Mouse (Mus musculus) cerebellum, adult 9-10 months (tissue): Measurements from ENCODE around the gene Gm16451.
"Not testable (repeated sequence)": the region's sequence is repeated elsewhere in the genome, so short reads cannot be mapped to it uniquely, and the experiment has no call there.

ENCODE experiments used
- DNase-seq: peaks from one replicate; pipeline ENCODE4 v3.0.0; 2022

The Gm16451 gene

GRCm38 (mm10) chr7:22118145-22118544, at the start of gene Gm16451:
TSS of gene Gm16451 (minus strand) at chr7:22118245.
- DNase-seq, result not testable (repeated sequence)

GRCm38 (mm10) chr7:22163935-22164334, 45.9 kb upstream of the Gm16451 start, which contains the start of gene Vmn1r142:
TSS of gene Vmn1r142 (minus strand) at chr7:22164035.
- not testable (repeated sequence) for DNase-seq

- not testable (repeated sequence) for DNase-seq
These were observed 16.6 kb upstream of the Gm16451 start, which contains the start of gene Gm10666 for GRCm38 (mm10) chr7:22134641-22135040. TSS of gene Gm10666 (minus strand) at chr7:22134741.

- not testable (repeated sequence) for DNase-seq
These were observed 49.3 kb downstream of the Gm16451 start, which contains the start of gene Vmn1r139 for GRCm38 (mm10) chr7:22068757-22069156. TSS of gene Vmn1r139 (plus strand) at chr7:22069057.
